ENCODE assay signal across 22 mouse cellular contexts in genomic region chr7:105803428-105803827, GRCm38 (mm10).
"Had no signal": no experiment of that assay in that cellular context is flagged by ENCODE, and none has a peak within 500 bp of the region (broad histone marks: within the 10 kb centered on the region; RNA-seq: fewer than 3 reads in every experiment).

No protein-coding gene starts in this region.

- H3K4me3 ChIP-seq: kidney, embryonic 15.5 days; left cerebral cortex, adult 2 months; lung, embryonic 15.5 days; megakaryocyte, embryonic 14.5 days; midbrain, embryonic 10.5 days; midbrain, embryonic 15.5 days; neural tube, embryonic 12.5 days; neural tube, embryonic 15.5 days; stomach, embryonic 15.5 days had no signal

- H3K9me3 ChIP-seq: kidney, embryonic 15.5 days; lung, embryonic 15.5 days; megakaryocyte, embryonic 14.5 days; midbrain, embryonic 10.5 days; midbrain, embryonic 15.5 days; neural tube, embryonic 12.5 days; neural tube, embryonic 15.5 days; stomach, embryonic 15.5 days had no signal

- H3K4me1 ChIP-seq: kidney, embryonic 15.5 days; lung, embryonic 15.5 days; midbrain, embryonic 10.5 days; midbrain, embryonic 15.5 days; neural tube, embryonic 12.5 days; neural tube, embryonic 15.5 days had no signal

- H3K27me3 ChIP-seq: kidney, embryonic 15.5 days; lung, embryonic 15.5 days; midbrain, embryonic 15.5 days; neural tube, embryonic 12.5 days; neural tube, embryonic 15.5 days; stomach, embryonic 15.5 days had no signal

- ATAC-seq: midbrain, embryonic 15.5 days had no signal

- H3K4me2 ChIP-seq: kidney, embryonic 15.5 days; lung, embryonic 15.5 days; midbrain, embryonic 15.5 days; neural tube, embryonic 12.5 days; neural tube, embryonic 15.5 days; stomach, embryonic 15.5 days had no signal

- DNase-seq: kidney, adult 8-10 months; kidney, postnatal 10 days; kidney, postnatal 36 days; layer of hippocampus, postnatal 36 days; lung, adult 18-20 months; lung, postnatal 10 days; lung, postnatal 36 days; right cerebral cortex, adult 18-20 months; right cerebral cortex, postnatal 14 days; right cerebral cortex, postnatal 4 days; thymus, adult 18-20 months; thymus, postnatal 36 days had no signal

- H3K27ac ChIP-seq: kidney, embryonic 15.5 days; left cerebral cortex, adult 2 months; liver, embryonic 14.5 days; lung, embryonic 15.5 days; midbrain, embryonic 10.5 days; midbrain, embryonic 15.5 days; neural tube, embryonic 12.5 days; neural tube, embryonic 15.5 days had no signal

- H3K9ac ChIP-seq: kidney, embryonic 15.5 days; liver, embryonic 14.5 days; lung, embryonic 15.5 days; midbrain, embryonic 15.5 days; neural tube, embryonic 12.5 days; neural tube, embryonic 15.5 days; stomach, embryonic 15.5 days had no signal

- H3K36me3 ChIP-seq: stomach, embryonic 15.5 days had no signal
